Mouse (Mus musculus) brain, embryonic 14.5 days (tissue): ENCODE measurements at regions not wholly inside any gene's neighbourhood (a gene's known extent, or its start where the extent isn't known, plus 50 kb on each side); places are given as distances from the start of the nearest gene placed in this dataset.

Experiments
- CTCF ChIP-seq: fragments of 200-500 bp; IDR thresholded peaks from 2 replicates; pipeline ENCODE4 v1.5.1; 2012; ENCODE audit warnings: inconsistent platforms, mild to moderate bottlenecking, moderate library complexity, borderline replicate concordance; ENCODE audit not compliant: insufficient read depth, insufficient read length; ENCODE audit errors: extremely low read depth
- POLR2A ChIP-seq: fragments of 200-500 bp; IDR thresholded peaks from 2 replicates; pipeline ENCODE4 v1.6.1; 2012; ENCODE audit warnings: mild to moderate bottlenecking, inconsistent platforms, borderline replicate concordance; ENCODE audit not compliant: poor library complexity, insufficient read depth, insufficient read length, severe bottlenecking; ENCODE audit errors: extremely low read depth

DNA sequence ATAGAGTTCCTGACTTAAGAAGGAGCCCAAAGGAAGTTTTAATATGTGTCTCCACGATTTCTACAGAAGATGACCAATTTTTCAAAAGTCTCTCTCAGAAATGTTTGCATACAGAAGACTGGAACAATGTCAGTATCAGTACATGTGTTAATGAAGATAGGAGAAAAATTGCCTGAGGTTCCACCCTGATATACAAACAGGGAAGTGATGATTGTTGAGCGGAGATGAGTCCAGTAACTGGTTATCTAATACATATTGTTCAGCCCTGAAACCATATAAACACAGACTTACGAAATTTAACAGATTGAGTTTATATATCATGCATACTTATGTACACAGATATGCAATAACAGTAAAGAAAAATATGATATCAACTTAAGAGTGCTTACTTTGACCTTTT is 805.0 kb downstream of the Epha7 start:
- no peak for TF ChIP-seq POLR2A
- TF ChIP-seq CTCF: no peak
